Mouse (Mus musculus) cortical plate, adult 2 months (tissue): ENCODE data around the gene Nckap5.

Source experiments
- CTCF ChIP-seq: fragments of 200-500 bp; IDR thresholded peaks from 2 replicates; pipeline ENCODE4 v1.5.1; 2011; ENCODE audit warnings: mild to moderate bottlenecking, control low read depth, low read length; ENCODE audit not compliant: insufficient read depth; ENCODE audit errors: extremely low read depth
- POLR2A ChIP-seq: fragments of 200-500 bp; IDR thresholded peaks from 2 replicates; pipeline ENCODE4 v1.6.1; 2011; ENCODE audit warnings: mild to moderate bottlenecking, low read length, control low read depth; ENCODE audit not compliant: insufficient read depth; ENCODE audit errors: extremely low read depth

DNA sequence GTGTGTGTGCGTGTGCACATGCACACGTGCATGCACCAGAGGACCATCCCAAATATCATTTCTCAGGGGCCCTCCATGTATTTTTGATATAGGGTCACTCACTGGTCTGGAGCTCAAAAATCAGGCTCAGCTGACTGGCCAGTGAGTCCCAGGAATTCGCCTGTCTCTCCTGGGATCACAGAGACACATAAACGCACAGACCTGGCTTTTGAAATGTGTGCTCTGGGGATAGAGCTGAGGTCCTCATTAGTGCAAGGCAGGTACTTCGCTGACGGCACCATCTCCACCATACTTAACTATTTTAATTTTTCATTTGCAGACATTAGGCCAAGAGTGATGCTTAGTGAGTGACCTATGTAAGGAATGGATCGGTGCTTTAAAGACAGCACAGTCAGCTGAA is 743.4 kb downstream of the Nckap5 start:
- no peak for TF ChIP-seq CTCF
- TF ChIP-seq POLR2A, result no peak
